Mouse (Mus musculus): ENCODE measurements around the gene Nras.

- TF ChIP-seq MAFK (IDR thresholded peaks at IDR 0.05; ENCODE audit: insufficient read depth, low read depth, low read length) (no peak), CHD2 (IDR thresholded peaks at IDR 0.05; ENCODE audit: low read depth, low read length) (no peak)
Measured at GRCm38 (mm10) chr3:103101909-103102308, 43.8 kb downstream of the Nras start.
